Mouse (Mus musculus): Measurements from ENCODE around the gene Vps45. TPM values are rescaled to one million over a fixed set of nuclear protein-coding genes. Genes with fewer than 3 reads are reported as not detected.

Gene Vps45
- polyA plus RNA-seq, 1 experiment from 2014 or later, result 45.4 TPM

DNA sequence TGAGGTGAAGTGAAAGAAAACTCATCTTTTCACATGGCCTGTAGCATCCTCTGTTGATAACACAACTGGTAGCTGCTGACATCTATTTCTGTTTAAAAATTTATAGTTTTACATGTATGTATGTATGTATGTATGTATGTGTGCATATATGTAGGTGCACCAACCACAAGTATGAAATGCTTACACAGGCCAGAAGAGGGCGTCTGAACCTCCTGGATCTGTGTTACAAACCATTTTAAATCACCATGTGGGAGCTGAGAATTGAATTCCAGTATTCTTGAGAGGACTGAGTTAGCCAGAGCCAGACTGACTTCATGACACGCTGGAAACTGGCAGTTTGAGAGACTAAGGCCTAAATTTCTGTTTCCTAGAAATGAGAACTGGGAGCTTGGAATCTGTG lies 32.9 kb upstream of the Vps45 start:
- no peak overlapping the region for H3K4me2 ChIP-seq (replicated peaks)

DNA sequence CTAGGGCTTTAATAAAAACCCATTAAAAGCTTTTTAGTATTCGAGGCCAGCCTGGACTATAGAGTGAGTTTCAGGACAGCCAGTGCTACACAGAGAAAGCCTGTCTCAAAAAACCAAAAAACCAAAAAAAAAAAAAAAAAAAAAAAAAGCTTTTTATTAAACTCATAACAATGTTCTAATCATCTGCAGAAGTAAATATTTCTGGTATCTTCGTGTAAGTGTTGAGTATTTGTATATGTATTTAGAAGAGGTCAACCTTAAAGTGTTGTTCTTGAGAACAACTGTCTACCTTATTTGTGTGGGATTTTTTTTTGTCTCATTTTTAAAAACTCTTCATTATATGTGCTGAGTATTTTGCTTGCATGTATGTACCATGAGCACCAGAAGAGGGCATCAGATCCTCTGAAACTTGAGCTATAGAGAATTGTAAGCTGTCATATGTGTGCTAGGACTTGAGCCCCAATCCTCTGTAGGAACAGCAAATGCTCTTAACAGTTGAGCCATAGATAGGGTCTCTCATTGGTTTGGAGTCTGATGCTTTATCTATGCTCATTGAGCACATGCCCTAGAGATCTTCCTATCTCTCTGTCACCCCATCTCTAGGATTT lies 31.7 kb upstream of the Vps45 start:
- no peaks in the 10 kb centered on the region for H3K9me3 ChIP-seq (replicated peaks)
- H3K36me3 ChIP-seq, result no peaks in the 10 kb centered on the region
- ATAC-seq (ENCODE audit: low FRiP score), result no peak
- no peak overlapping the region for H3K27ac ChIP-seq
- H3K4me1 ChIP-seq, result no peaks in the 10 kb centered on the region
- no peak overlapping the region for H3K4me2 ChIP-seq (replicated peaks)
- 66% methylated on average over 2 of the region's 2 CpGs for WGBS
- no peak overlapping the region for H3K4me3 ChIP-seq
- no peak overlapping the region for H3K9ac ChIP-seq
- H3K27me3 ChIP-seq, result no peaks in the 10 kb centered on the region

More for the DNA sequence above, 32.9 kb upstream of the Vps45 start:
- Histone ChIP-seq H3K4me1 (no peaks in the 10 kb centered on the region), H3K9me3 (replicated peaks) (no peaks in the 10 kb centered on the region), H3K4me3 (no peak overlapping the region), H3K36me3 (no peaks in the 10 kb centered on the region), H3K27ac (no peak overlapping the region), H3K9ac (no peak overlapping the region), H3K27me3 (no peaks in the 10 kb centered on the region)
- no peak for ATAC-seq (ENCODE audit: low FRiP score)
- WGBS, result 68% methylated on average over 2 of the region's 2 CpGs

- H3K4me2 ChIP-seq (replicated peaks), result no peak overlapping the region
- H3K9ac ChIP-seq, result no peak overlapping the region
- H3K36me3 ChIP-seq, result no peaks in the 10 kb centered on the region
- H3K27ac ChIP-seq, result no peak overlapping the region
- 83% methylated on average over 4 of the region's 4 CpGs for WGBS
- H3K9me3 ChIP-seq (replicated peaks), result no peaks in the 10 kb centered on the region
- H3K4me3 ChIP-seq, result no peak overlapping the region
- H3K4me1 ChIP-seq, result peaks cover 1% of the 10 kb centered on the region; the same call in 1 of the 2 replicates
- ATAC-seq (ENCODE audit: low FRiP score), result no peak
- no peaks in the 10 kb centered on the region for H3K27me3 ChIP-seq
These were observed 29.5 kb upstream of the Vps45 start for GRCm38 (mm10) chr3:96087801-96088200.

- Histone ChIP-seq H3K4me3 (no peak overlapping the region), H3K27me3 (no peaks in the 10 kb centered on the region), H3K4me2 (replicated peaks) (no peak overlapping the region), H3K9me3 (replicated peaks) (no peaks in the 10 kb centered on the region), H3K4me1 (peaks cover 3% of the 10 kb centered on the region; the same call in 1 of the 2 replicates), H3K9ac (no peak overlapping the region), H3K36me3 (no peaks in the 10 kb centered on the region), H3K27ac (no peak overlapping the region)
- WGBS, result 82% methylated on average over 2 of the region's 2 CpGs
- ATAC-seq (ENCODE audit: low FRiP score), result no peak
These were observed 29.0 kb upstream of the Vps45 start for GRCm38 (mm10) chr3:96087219-96087618.

GRCm38 (mm10) chr3:96084146-96084755 lies 26.0 kb upstream of the Vps45 start:
- Histone ChIP-seq H3K27ac (no peak overlapping the region), H3K36me3 (no peaks in the 10 kb centered on the region), H3K9me3 (replicated peaks) (no peaks in the 10 kb centered on the region), H3K4me3 (no peak overlapping the region), H3K9ac (no peak overlapping the region), H3K4me2 (replicated peaks) (no peak overlapping the region), H3K27me3 (no peaks in the 10 kb centered on the region), H3K4me1 (peaks cover 3% of the 10 kb centered on the region; the same call in 1 of the 2 replicates)
- WGBS, result 83% methylated on average over 10 of the region's 10 CpGs
- no peak for ATAC-seq (ENCODE audit: low FRiP score)

DNA sequence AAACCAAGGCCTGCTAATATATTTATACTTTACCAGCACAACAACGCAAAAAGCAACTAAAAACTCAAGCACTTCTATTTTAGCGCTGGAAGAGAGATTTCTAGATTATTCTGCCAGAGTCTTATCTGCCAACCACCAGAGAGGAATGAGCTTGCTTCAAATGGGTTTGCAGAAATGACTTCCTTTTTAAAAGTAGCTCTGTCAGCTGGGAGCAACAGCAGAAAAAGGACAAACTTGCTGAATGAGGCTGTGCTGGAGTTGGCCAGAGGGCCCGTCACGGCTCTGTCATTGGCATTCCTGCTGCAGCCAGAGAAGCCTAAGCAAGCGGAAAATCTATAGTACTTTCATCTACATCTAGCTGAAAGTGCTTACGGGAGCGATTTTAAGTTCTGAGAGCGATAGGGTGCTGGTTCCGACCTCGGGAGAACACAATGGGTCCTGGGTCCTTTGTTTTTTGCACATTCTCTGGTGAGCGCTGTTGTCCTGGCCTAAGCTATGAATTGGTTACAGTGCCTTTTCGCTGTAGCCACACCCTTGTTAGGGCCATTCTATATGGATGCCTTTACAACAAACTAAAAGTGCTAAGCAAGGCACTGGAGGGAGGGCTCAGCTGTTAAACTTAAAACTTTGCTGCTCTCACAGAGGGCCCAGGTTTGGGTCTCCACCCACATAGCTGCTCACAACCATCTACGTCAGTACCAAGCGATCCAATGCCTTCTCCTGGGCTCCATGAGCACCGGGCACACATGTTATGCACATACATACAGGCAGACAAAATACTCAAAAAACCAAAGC lies 24.6 kb upstream of the Vps45 start:
- no peak overlapping the region for H3K9ac ChIP-seq
- no peaks in the 10 kb centered on the region for H3K36me3 ChIP-seq
- H3K4me2 ChIP-seq (replicated peaks), result no peak overlapping the region
- no peaks in the 10 kb centered on the region for H3K27me3 ChIP-seq
- no peak overlapping the region for H3K27ac ChIP-seq
- H3K9me3 ChIP-seq (replicated peaks), result no peaks in the 10 kb centered on the region
- H3K4me3 ChIP-seq, result no peak overlapping the region
- ATAC-seq (ENCODE audit: low FRiP score), result no peak
- peaks cover 3% of the 10 kb centered on the region; the same call in 1 of the 2 replicates for H3K4me1 ChIP-seq
- WGBS, result 60% methylated on average over 15 of the region's 15 CpGs

- no peak overlapping the region for H3K4me3 ChIP-seq
- H3K4me2 ChIP-seq (replicated peaks), result no peak overlapping the region
- H3K9ac ChIP-seq, result no peak overlapping the region
- H3K4me1 ChIP-seq, result peaks cover 3% of the 10 kb centered on the region; the same call in 1 of the 2 replicates
- H3K27me3 ChIP-seq, result no peaks in the 10 kb centered on the region
- no peak for ATAC-seq (ENCODE audit: low FRiP score)
- H3K36me3 ChIP-seq, result no peaks in the 10 kb centered on the region
- H3K27ac ChIP-seq, result no peak overlapping the region
- no peaks in the 10 kb centered on the region for H3K9me3 ChIP-seq (replicated peaks)
- 82% methylated on average over 2 of the region's 2 CpGs for WGBS
These were observed 23.8 kb upstream of the Vps45 start for GRCm38 (mm10) chr3:96082100-96082499.

GRCm38 (mm10) chr3:96081650-96082049 lies 23.4 kb upstream of the Vps45 start:
- no peaks in the 10 kb centered on the region for H3K27me3 ChIP-seq
- 92% methylated on average over 4 of the region's 4 CpGs for WGBS
- no peak for ATAC-seq (ENCODE audit: low FRiP score)
- no peak overlapping the region for H3K4me2 ChIP-seq (replicated peaks)
- peaks cover 3% of the 10 kb centered on the region; the same call in 1 of the 2 replicates for H3K4me1 ChIP-seq
- H3K4me3 ChIP-seq, result no peak overlapping the region
- H3K9me3 ChIP-seq (replicated peaks), result no peaks in the 10 kb centered on the region
- no peak overlapping the region for H3K9ac ChIP-seq
- H3K27ac ChIP-seq, result no peak overlapping the region
- no peaks in the 10 kb centered on the region for H3K36me3 ChIP-seq

GRCm38 (mm10) chr3:96081006-96081405 lies 22.7 kb upstream of the Vps45 start:
- WGBS, result 68% methylated on average over 1 of the region's 1 CpGs
- Histone ChIP-seq H3K27ac (no peak overlapping the region), H3K36me3 (no peaks in the 10 kb centered on the region), H3K27me3 (no peaks in the 10 kb centered on the region), H3K9me3 (replicated peaks) (no peaks in the 10 kb centered on the region), H3K4me2 (replicated peaks) (no peak overlapping the region), H3K4me1 (peaks cover 3% of the 10 kb centered on the region; the same call in 1 of the 2 replicates), H3K9ac (no peak overlapping the region), H3K4me3 (no peak overlapping the region)
- ATAC-seq (ENCODE audit: low FRiP score), result no peak

DNA sequence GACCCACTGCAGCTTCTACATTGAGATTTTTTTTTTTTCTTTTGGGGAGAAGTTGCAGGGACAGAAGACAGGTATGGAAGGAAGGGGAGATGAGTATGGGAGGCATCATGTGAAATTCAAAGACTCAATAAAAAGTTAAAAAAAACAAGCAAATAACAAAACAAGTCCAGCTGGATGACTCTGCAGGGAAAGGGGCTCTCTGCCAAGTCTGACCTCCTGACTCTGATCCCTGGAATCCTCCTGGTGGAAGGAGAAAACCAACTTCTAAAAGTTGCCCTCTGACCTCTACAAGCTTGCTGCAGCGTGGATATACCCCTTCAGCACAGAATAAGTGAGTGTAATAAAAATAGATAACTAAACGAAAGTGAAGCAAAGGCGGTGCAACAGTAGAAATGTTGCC lies 20.4 kb upstream of the Vps45 start:
- Histone ChIP-seq H3K9me3 (replicated peaks) (no peaks in the 10 kb centered on the region), H3K27ac (no peak overlapping the region), H3K36me3 (no peaks in the 10 kb centered on the region), H3K4me1 (peaks cover 3% of the 10 kb centered on the region; the same call in 1 of the 2 replicates), H3K4me2 (replicated peaks) (no peak overlapping the region), H3K9ac (no peak overlapping the region), H3K27me3 (no peaks in the 10 kb centered on the region), H3K4me3 (no peak overlapping the region)
- ATAC-seq (ENCODE audit: low FRiP score), result no peak
- WGBS, result 76% methylated on average over 3 of the region's 3 CpGs

GRCm38 (mm10) chr3:96078066-96078465 lies 19.8 kb upstream of the Vps45 start:
- WGBS, result 78% methylated on average over 6 of the region's 6 CpGs
- H3K4me1 ChIP-seq, result peaks cover 3% of the 10 kb centered on the region; the same call in 1 of the 2 replicates
- H3K9ac ChIP-seq, result no peak overlapping the region
- H3K9me3 ChIP-seq (replicated peaks), result no peaks in the 10 kb centered on the region
- no peak overlapping the region for H3K4me2 ChIP-seq (replicated peaks)
- no peak overlapping the region for H3K27ac ChIP-seq
- H3K27me3 ChIP-seq, result no peaks in the 10 kb centered on the region
- ATAC-seq (ENCODE audit: low FRiP score), result no peak
- H3K36me3 ChIP-seq, result no peaks in the 10 kb centered on the region
- H3K4me3 ChIP-seq, result no peak overlapping the region

GRCm38 (mm10) chr3:96072921-96073486 lies 14.7 kb upstream of the Vps45 start:
- H3K9me3 ChIP-seq (replicated peaks), result no peaks in the 10 kb centered on the region
- H3K36me3 ChIP-seq, result no peaks in the 10 kb centered on the region
- no peak overlapping the region for H3K9ac ChIP-seq
- no peaks in the 10 kb centered on the region for H3K4me1 ChIP-seq
- H3K4me2 ChIP-seq (replicated peaks), result no peak overlapping the region
- 58% methylated on average over 12 of the region's 12 CpGs for WGBS
- no peak overlapping the region for H3K4me3 ChIP-seq
- no peak for ATAC-seq (ENCODE audit: low FRiP score)
- H3K27ac ChIP-seq, result no peak overlapping the region
- no peaks in the 10 kb centered on the region for H3K27me3 ChIP-seq

Measured in hindbrain, embryonic 12.5 days (tissue).